Mouse (Mus musculus): ENCODE data around the gene Aldh3b2. TPM values are rescaled to one million over a fixed set of nuclear protein-coding genes. Genes with fewer than 3 reads are reported as not detected.

The Aldh3b2 gene
- total RNA-seq (2014; rRNA removed) (not detected in 2 replicates), polyA plus RNA-seq (2012; rRNA removed) (0.16 and 0.48 TPM in 2 replicates)

DNA sequence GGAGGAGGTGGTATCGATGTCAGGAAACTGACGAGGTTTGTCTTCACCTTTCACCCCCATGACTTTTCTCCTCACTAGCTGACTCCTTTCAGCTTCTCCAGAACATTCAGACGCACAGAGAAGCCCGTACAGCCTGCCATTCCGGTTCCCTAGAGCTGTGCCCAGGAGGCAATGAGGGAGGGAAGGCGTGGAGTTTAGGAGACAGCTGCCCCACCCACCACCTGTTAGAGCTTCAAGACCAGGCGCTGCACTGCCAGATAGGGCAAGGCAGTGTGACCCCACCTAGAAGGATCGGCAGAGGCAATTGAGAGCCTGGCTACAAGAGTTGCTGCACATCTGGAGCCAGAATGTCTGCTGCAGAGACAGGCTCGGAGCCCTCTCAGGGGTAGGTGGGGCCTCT is at the start of gene Aldh3b2:
TSS of gene Aldh3b2 (plus strand) at position 100 of the 400 bp plus-strand sequence.
- H3K4me1 ChIP-seq (ENCODE audit: control insufficient read depth, insufficient read depth, low read length): no peaks in the 10 kb centered on the region
- WGBS: 80% methylated on average over 9 of the region's 9 CpGs
- H3K27ac ChIP-seq (replicated peaks; ENCODE audit: insufficient read depth, low read depth, low read length): no peak within 1 kb of the TSS
- no peaks in the 10 kb centered on the region for H3K79me2 ChIP-seq (ENCODE audit: control insufficient read depth, insufficient read depth, low read length)
- no peak for DNase-seq (ENCODE audit: extremely low read depth, low read depth, low spot score)
- no peaks in the 10 kb centered on the region for H3K36me3 ChIP-seq (ENCODE audit: control insufficient read depth, insufficient read depth, low read length)
- no peak within 1 kb of the TSS for H3K9ac ChIP-seq (ENCODE audit: low read depth, low read length)
- no peak within 1 kb of the TSS for H3K4me3 ChIP-seq (ENCODE audit: insufficient read depth, low read depth, low read length)
- H3K27me3 ChIP-seq (ENCODE audit: control insufficient read depth, insufficient read depth, low read length): no peaks in the 10 kb centered on the region
- no peak for TF ChIP-seq CTCF (IDR thresholded peaks at IDR 0.05; ENCODE audit: low read depth, low read length)

DNA sequence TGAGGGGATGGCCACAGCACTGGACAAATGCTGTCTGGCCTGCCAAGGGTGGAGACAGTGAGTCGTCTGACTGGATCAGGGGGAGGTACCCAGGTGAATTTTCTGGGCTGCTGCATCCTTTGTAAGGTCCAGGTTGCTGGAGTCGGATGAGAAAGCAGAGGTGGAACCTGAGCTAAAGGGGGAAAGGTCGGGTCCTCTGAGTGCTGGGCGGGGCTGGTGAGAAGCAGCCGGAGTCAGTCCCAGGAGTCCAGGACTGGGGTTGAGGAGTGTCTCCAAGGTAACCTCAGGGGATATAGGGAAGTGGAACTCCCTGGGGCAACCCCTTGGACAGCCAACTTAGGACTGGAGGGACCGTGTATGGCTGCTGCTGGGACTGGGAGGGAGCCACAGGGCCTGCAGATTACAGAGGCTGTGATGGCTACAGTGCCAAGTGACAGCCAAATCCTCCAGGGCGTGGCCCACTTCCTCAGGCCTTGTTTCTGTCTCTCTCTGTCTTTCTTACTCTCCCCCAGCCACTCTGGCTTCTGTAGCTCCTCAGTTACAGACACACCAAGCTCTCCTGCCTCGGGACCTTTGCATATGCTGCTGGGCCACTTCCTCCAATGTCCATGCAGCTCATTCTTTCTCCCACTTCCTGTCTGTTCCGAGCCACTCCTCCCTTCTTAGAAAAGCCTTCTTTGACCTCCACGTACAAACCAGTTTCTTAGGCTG is 49.3 kb upstream of the Aldh3b2 start:
- Histone ChIP-seq H3K36me3 (ENCODE audit: control insufficient read depth, insufficient read depth, low read length) (no peaks in the 10 kb centered on the region), H3K79me2 (ENCODE audit: control insufficient read depth, insufficient read depth, low read length) (no peaks in the 10 kb centered on the region), H3K4me1 (ENCODE audit: control insufficient read depth, insufficient read depth, low read length) (peaks cover 2% of the 10 kb centered on the region; the same call in 1 of the 2 replicates), H3K27me3 (ENCODE audit: control insufficient read depth, insufficient read depth, low read length) (no peaks in the 10 kb centered on the region), H3K4me3 (ENCODE audit: insufficient read depth, low read depth, low read length) (no peak overlapping the region), H3K9ac (ENCODE audit: low read depth, low read length) (no peak overlapping the region), H3K27ac (replicated peaks; ENCODE audit: insufficient read depth, low read depth, low read length) (peak overlapping the region; percentile 10; the same call in 1 of the 2 replicates)
- no peak for DNase-seq (ENCODE audit: extremely low read depth, low read depth, low spot score)
- no peak for TF ChIP-seq POLR2A (IDR thresholded peaks at IDR 0.05; ENCODE audit: extremely low read depth, insufficient read depth, low read length)
- no peak for TF ChIP-seq CTCF (IDR thresholded peaks at IDR 0.05; ENCODE audit: low read depth, low read length)
- 68% methylated on average over 10 of the region's 10 CpGs for WGBS

DNA sequence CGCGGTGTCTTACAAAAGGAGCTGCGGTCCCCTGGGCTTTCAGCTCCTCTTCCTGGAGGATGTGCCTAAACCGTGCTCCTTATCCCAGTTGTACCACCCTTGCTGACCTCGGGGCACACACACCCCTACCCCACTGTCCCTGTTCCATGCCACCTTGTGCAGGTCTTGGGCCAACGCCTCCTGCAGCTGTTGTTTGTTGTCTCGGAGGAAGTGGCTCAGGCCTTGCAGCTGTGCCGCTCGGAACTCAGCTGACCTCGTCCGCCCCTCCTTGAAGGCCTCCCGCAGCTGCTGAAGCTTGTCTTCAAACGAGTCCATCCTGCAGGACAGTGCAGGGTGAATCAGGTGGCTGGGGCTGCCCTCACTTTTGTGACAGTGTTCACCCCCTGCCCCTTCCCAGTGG is 48.5 kb upstream of the Aldh3b2 start:
- WGBS: 72% methylated on average over 13 of the region's 13 CpGs
- Histone ChIP-seq H3K27me3 (ENCODE audit: control insufficient read depth, insufficient read depth, low read length) (no peaks in the 10 kb centered on the region), H3K79me2 (ENCODE audit: control insufficient read depth, insufficient read depth, low read length) (no peaks in the 10 kb centered on the region), H3K9ac (ENCODE audit: low read depth, low read length) (no peak overlapping the region), H3K36me3 (ENCODE audit: control insufficient read depth, insufficient read depth, low read length) (no peaks in the 10 kb centered on the region), H3K4me1 (ENCODE audit: control insufficient read depth, insufficient read depth, low read length) (peaks cover 2% of the 10 kb centered on the region; the same call in 1 of the 2 replicates), H3K27ac (replicated peaks; ENCODE audit: insufficient read depth, low read depth, low read length) (peak overlapping the region; percentile 10; the same call in 1 of the 2 replicates), H3K4me3 (ENCODE audit: insufficient read depth, low read depth, low read length) (no peak overlapping the region)
- no peak for TF ChIP-seq POLR2A (IDR thresholded peaks at IDR 0.05; ENCODE audit: extremely low read depth, insufficient read depth, low read length)
- no peak for TF ChIP-seq CTCF (IDR thresholded peaks at IDR 0.05; ENCODE audit: low read depth, low read length)
- DNase-seq (ENCODE audit: extremely low read depth, low read depth, low spot score): no peak

DNA sequence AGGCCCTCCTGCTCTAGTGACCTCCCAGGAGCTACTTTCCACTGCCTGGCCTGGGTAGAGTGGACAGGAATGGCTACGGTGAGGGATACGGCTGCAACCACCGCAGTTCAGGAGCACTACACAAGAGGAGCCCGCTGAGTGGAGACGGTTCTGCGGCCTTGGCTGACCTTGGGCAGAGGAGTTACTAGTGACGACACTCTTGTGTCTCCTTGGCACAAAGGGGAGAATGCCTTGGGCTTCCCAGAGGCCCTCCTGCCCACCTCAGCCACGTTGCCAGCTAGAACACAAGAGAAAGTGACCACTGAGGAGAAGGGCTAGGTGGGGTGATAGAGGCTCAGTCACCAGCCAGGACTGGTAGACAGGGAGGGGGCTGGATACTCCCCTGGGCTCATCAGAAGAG is 47.9 kb upstream of the Aldh3b2 start:
- no peak overlapping the region for H3K9ac ChIP-seq (ENCODE audit: low read depth, low read length)
- DNase-seq (ENCODE audit: extremely low read depth, low read depth, low spot score): no peak
- WGBS: 79% methylated on average over 8 of the region's 8 CpGs
- H3K27ac ChIP-seq (replicated peaks; ENCODE audit: insufficient read depth, low read depth, low read length): no peak overlapping the region; the same call in 1 of the 2 replicates
- no peak overlapping the region for H3K4me3 ChIP-seq (ENCODE audit: insufficient read depth, low read depth, low read length)
- no peaks in the 10 kb centered on the region for H3K27me3 ChIP-seq (ENCODE audit: control insufficient read depth, insufficient read depth, low read length)
- no peaks in the 10 kb centered on the region for H3K36me3 ChIP-seq (ENCODE audit: control insufficient read depth, insufficient read depth, low read length)
- no peak for TF ChIP-seq CTCF (IDR thresholded peaks at IDR 0.05; ENCODE audit: low read depth, low read length)
- no peak for TF ChIP-seq POLR2A (IDR thresholded peaks at IDR 0.05; ENCODE audit: extremely low read depth, insufficient read depth, low read length)
- H3K4me1 ChIP-seq (ENCODE audit: control insufficient read depth, insufficient read depth, low read length): peaks cover 2% of the 10 kb centered on the region; the same call in 1 of the 2 replicates
- no peaks in the 10 kb centered on the region for H3K79me2 ChIP-seq (ENCODE audit: control insufficient read depth, insufficient read depth, low read length)

DNA sequence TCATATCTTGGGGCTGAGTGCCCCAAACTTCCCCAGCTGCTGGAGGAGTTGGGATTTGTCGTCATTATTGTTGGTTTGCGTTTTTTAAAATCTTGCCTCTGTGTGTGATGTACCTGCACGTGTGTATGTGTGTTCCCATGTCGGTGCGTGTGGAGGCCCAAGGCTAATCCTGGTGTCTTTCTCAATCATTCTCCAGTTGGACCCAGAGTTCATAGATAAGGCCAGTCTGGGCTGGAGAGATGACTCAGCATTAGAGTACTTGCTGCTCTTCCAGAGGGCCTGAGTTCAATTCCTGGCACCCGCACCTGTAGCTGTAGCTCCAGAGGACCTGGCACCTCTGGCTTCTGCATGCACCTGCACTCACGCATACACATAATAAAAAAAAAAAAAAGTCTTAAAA is 47.3 kb upstream of the Aldh3b2 start:
- peak; percentile 79 for DNase-seq (ENCODE audit: extremely low read depth, low read depth, low spot score)
- Histone ChIP-seq H3K79me2 (ENCODE audit: control insufficient read depth, insufficient read depth, low read length) (no peaks in the 10 kb centered on the region), H3K27ac (replicated peaks; ENCODE audit: insufficient read depth, low read depth, low read length) (no peak overlapping the region), H3K27me3 (ENCODE audit: control insufficient read depth, insufficient read depth, low read length) (no peaks in the 10 kb centered on the region), H3K4me1 (ENCODE audit: control insufficient read depth, insufficient read depth, low read length) (peaks cover 6% of the 10 kb centered on the region; the same call in 1 of the 2 replicates), H3K9ac (ENCODE audit: low read depth, low read length) (no peak overlapping the region), H3K4me3 (ENCODE audit: insufficient read depth, low read depth, low read length) (no peak overlapping the region), H3K36me3 (ENCODE audit: control insufficient read depth, insufficient read depth, low read length) (no peaks in the 10 kb centered on the region)
- WGBS: 56% methylated on average over 7 of the region's 7 CpGs
- no peak for TF ChIP-seq CTCF (IDR thresholded peaks at IDR 0.05; ENCODE audit: low read depth, low read length)
- TF ChIP-seq POLR2A (IDR thresholded peaks at IDR 0.05; ENCODE audit: extremely low read depth, insufficient read depth, low read length): no peak

DNA sequence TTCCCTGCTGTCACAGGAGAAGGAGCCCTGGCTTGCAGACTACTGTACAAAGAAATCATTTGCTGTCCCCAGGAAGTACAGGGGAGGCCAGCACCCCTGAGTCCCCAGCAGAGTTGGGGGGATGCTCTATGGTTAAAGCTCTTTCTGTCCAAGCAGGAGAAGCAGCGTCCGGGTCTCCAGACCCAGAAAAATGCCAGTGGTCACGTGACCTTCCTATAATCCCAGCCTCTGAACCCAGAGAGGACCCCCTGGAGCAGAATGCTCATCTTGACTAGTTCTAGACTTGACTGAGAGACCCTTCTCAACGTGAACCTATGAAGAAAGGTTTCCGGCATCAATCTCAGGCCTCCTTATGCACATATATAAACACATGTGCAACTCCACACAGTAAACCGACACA is 46.3 kb upstream of the Aldh3b2 start:
- no peak for DNase-seq (ENCODE audit: extremely low read depth, low read depth, low spot score)

More for the DNA sequence above, 46.3 kb upstream of the Aldh3b2 start:
- Histone ChIP-seq H3K27me3 (ENCODE audit: control insufficient read depth, insufficient read depth, low read length) (no peaks in the 10 kb centered on the region), H3K27ac (replicated peaks; ENCODE audit: insufficient read depth, low read depth, low read length) (no peak overlapping the region), H3K9ac (ENCODE audit: low read depth, low read length) (no peak overlapping the region), H3K4me3 (ENCODE audit: insufficient read depth, low read depth, low read length) (no peak overlapping the region), H3K79me2 (ENCODE audit: control insufficient read depth, insufficient read depth, low read length) (no peaks in the 10 kb centered on the region), H3K36me3 (ENCODE audit: control insufficient read depth, insufficient read depth, low read length) (no peaks in the 10 kb centered on the region), H3K4me1 (ENCODE audit: control insufficient read depth, insufficient read depth, low read length) (peaks cover 10% of the 10 kb centered on the region; the same call in 1 of the 2 replicates)
- TF ChIP-seq POLR2A (IDR thresholded peaks at IDR 0.05; ENCODE audit: extremely low read depth, insufficient read depth, low read length) (no peak), CTCF (IDR thresholded peaks at IDR 0.05; ENCODE audit: low read depth, low read length) (no peak)
- WGBS: 97% methylated on average over 6 of the region's 6 CpGs
